Mouse (Mus musculus): ENCODE measurements at regions not wholly inside any gene's neighbourhood (a gene's known extent, or its start where the extent isn't known, plus 50 kb on each side); places are given as distances from the start of the nearest gene placed in this dataset.

GRCm38 (mm10) chr9:80697171-80697570 is 231.9 kb upstream of the Impg1 start:
- no peak for DNase-seq (ENCODE audit: low spot score in 2 of 2)

- no peak for DNase-seq (ENCODE audit: low spot score in 2 of 2)
Observed at GRCm38 (mm10) chr9:80688481-80689086, 223.3 kb upstream of the Impg1 start.

DNA sequence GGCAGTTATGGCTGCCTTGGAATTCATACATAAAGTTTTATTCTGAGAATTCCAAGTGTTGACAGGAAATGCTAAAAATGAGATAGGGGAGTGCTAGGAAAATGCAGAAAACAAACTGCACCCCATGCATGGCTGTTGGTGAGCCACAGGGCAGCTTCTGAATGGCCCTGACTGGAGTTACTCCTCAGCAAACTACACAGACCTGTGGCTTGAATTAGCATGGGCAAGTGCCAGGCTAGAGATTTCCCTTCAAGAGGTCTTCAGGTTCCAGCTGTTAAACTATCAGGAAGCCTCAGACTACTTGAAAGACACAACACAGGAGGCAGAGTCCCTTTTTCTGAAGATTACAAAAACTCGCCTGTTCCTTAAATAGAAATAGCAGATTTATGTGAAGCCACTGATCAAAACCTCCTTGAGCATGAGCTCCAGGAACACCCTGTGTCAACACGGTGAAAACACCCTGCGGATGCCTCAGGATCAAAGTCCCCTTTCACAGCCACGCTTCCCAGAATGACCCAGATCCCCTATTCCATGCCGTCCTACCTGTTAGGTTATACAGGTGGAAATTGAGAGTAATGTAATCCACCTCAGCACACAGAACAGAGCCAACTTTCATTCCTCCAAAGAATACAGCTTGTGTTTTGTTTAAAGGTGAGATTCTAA is 217.9 kb upstream of the Impg1 start:
- no peak for DNase-seq (ENCODE audit: low spot score in 2 of 2)

DNA sequence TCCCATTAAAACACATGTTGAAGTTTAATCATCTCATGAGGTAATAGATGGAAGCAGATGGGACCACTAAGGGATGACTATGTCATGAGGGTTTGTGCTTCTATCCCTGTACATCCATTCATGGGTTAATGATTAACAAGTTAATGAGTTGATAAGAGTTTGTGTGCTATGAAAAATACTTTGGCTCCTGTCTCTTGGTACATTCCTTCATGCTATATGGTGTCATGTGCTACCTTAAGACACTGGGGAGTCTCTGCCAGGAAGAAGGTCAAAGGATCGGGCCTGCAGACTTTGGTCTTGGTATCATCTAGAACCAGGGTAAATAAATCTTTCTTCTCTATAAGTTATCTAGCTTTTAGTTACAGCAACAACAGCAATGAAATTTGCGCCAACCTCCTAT is 216.4 kb upstream of the Impg1 start:
- DNase-seq (ENCODE audit: low spot score in 2 of 2) = no peak

DNA sequence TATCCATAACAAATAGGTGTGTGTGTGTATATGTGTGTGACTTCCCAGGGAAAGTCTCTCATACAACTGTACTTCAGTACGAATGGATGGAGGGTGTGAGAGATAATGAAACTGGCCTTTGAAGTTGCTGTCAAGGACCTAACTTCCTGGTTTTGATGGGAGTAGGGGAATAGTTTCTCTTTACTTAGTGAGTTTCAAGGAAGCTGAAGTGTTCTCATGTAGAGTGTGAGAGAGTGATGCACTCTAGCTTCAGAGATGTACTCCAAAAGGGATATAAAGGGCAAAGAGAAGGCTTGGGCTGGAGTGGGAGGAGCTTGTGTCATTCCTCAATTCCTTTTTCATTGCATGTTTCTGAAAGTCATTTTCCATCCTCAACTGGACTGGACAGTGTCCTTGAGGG is 206.2 kb upstream of the Impg1 start:
- DNase-seq (ENCODE audit: low spot score in 2 of 2) = no peak

- DNase-seq (ENCODE audit: low spot score in 2 of 2) = no peak
Observed at GRCm38 (mm10) chr9:80668575-80669248, 203.4 kb upstream of the Impg1 start.

- no peak for DNase-seq (ENCODE audit: low spot score in 2 of 2)
Observed at GRCm38 (mm10) chr9:80658755-80659154, 193.5 kb upstream of the Impg1 start.

GRCm38 (mm10) chr9:80615114-80615513 is 149.8 kb upstream of the Impg1 start:
- no peak for DNase-seq (ENCODE audit: low spot score in 2 of 2)

DNA sequence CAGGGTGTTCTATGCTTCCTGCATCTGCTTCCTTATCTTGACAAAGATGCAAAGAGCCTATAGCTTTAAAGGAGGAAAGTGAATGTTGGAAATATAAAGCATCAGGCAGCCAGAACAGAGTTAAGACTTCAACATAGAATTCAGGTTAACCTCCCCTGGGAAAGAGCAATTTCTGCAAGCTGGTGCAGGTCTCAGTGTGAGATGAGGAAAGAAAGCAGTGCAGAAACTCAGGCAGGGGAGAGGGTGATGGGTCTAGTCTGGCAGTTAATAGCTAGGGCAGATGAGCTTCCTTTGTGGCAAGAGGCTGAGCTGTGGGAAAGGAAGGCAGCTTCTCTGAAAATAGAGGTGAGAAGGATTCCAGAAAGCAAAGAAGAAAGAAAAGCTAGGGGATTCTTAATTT is 134.7 kb upstream of the Impg1 start:
- DNase-seq (ENCODE audit: low spot score in 2 of 2) = no peak

GRCm38 (mm10) chr9:80565388-80566024 is 100.2 kb upstream of the Impg1 start:
- DNase-seq (ENCODE audit: low spot score in 2 of 2) = no peak

- no peak for DNase-seq (ENCODE audit: low spot score in 2 of 2)
Observed at GRCm38 (mm10) chr9:80563655-80564054, 98.4 kb upstream of the Impg1 start.

- DNase-seq (ENCODE audit: low spot score in 2 of 2) = no peak
Observed at GRCm38 (mm10) chr9:80555531-80556067, 90.3 kb upstream of the Impg1 start.
